Mouse (Mus musculus): ENCODE measurements around the gene Lpin1. TPM values are rescaled to one million over a fixed set of nuclear protein-coding genes. Genes with fewer than 3 reads are reported as not detected.

Gene Lpin1
- polyA plus RNA-seq, 1 experiment = 38.6 TPM

- Histone ChIP-seq H3K27me3 (ENCODE audit: control insufficient read depth, insufficient read depth, low read length) (no peaks in the 10 kb centered on the region), H3K4me1 (ENCODE audit: control insufficient read depth, insufficient read depth, low read length) (peaks cover 8% of the 10 kb centered on the region), H3K27ac (ENCODE audit: insufficient read depth, low read length) (no peak overlapping the region), H3K4me3 (replicated peaks; ENCODE audit: insufficient read depth, low read depth, low read length) (no peak overlapping the region)
- WGBS = 70% methylated on average over 3 of the region's 3 CpGs
- TF ChIP-seq CTCF (IDR thresholded peaks at IDR 0.05; ENCODE audit: borderline replicate concordance, insufficient read depth, low read depth, low read length) (no peak), POLR2A (IDR thresholded peaks at IDR 0.05; ENCODE audit: borderline replicate concordance, insufficient read depth, low read length) (no peak)
- no peak for DNase-seq
Observed at GRCm38 (mm10) chr12:16614556-16614955, 3.8 kb upstream of the Lpin1 start.

- H3K4me1 ChIP-seq (ENCODE audit: control insufficient read depth, insufficient read depth, low read length) = no peaks in the 10 kb centered on the region; the same call in 1 of the 2 replicates
- H3K27ac ChIP-seq (ENCODE audit: insufficient read depth, low read length) = no peak overlapping the region
- WGBS = 54% methylated on average over 5 of the region's 5 CpGs
- DNase-seq = no peak
- no peak overlapping the region for H3K4me3 ChIP-seq (replicated peaks; ENCODE audit: insufficient read depth, low read depth, low read length)
- TF ChIP-seq POLR2A (IDR thresholded peaks at IDR 0.05; ENCODE audit: borderline replicate concordance, insufficient read depth, low read length) = no peak
- TF ChIP-seq CTCF (IDR thresholded peaks at IDR 0.05; ENCODE audit: borderline replicate concordance, insufficient read depth, low read depth, low read length) = no peak
- H3K27me3 ChIP-seq (ENCODE audit: control insufficient read depth, insufficient read depth, low read length) = no peaks in the 10 kb centered on the region
Observed at GRCm38 (mm10) chr12:16605624-16606023, 5.1 kb downstream of the Lpin1 start.

- 78% methylated on average over 4 of the region's 4 CpGs for WGBS
- Histone ChIP-seq H3K27me3 (ENCODE audit: control insufficient read depth, insufficient read depth, low read length) (no peaks in the 10 kb centered on the region), H3K27ac (ENCODE audit: insufficient read depth, low read length) (no peak overlapping the region), H3K4me1 (ENCODE audit: control insufficient read depth, insufficient read depth, low read length) (no peaks in the 10 kb centered on the region; the same call in 1 of the 2 replicates), H3K4me3 (replicated peaks; ENCODE audit: insufficient read depth, low read depth, low read length) (no peak overlapping the region)
- TF ChIP-seq POLR2A (IDR thresholded peaks at IDR 0.05; ENCODE audit: borderline replicate concordance, insufficient read depth, low read length) = no peak
- TF ChIP-seq CTCF (IDR thresholded peaks at IDR 0.05; ENCODE audit: borderline replicate concordance, insufficient read depth, low read depth, low read length) = no peak
- DNase-seq = no peak
Observed at GRCm38 (mm10) chr12:16602271-16602670, 8.5 kb downstream of the Lpin1 start.

GRCm38 (mm10) chr12:16600374-16600773 is 10.4 kb downstream of the Lpin1 start:
- no peak for DNase-seq
- 66% methylated on average over 1 of the region's 1 CpGs for WGBS

GRCm38 (mm10) chr12:16599359-16599758 is 11.4 kb downstream of the Lpin1 start:
- Histone ChIP-seq H3K4me3 (replicated peaks; ENCODE audit: insufficient read depth, low read depth, low read length) (no peak overlapping the region), H3K27me3 (ENCODE audit: control insufficient read depth, insufficient read depth, low read length) (no peaks in the 10 kb centered on the region), H3K27ac (ENCODE audit: insufficient read depth, low read length) (no peak overlapping the region), H3K4me1 (ENCODE audit: control insufficient read depth, insufficient read depth, low read length) (no peaks in the 10 kb centered on the region)
- 61% methylated on average over 3 of the region's 3 CpGs for WGBS
- no peak for TF ChIP-seq POLR2A (IDR thresholded peaks at IDR 0.05; ENCODE audit: borderline replicate concordance, insufficient read depth, low read length)
- TF ChIP-seq CTCF (IDR thresholded peaks at IDR 0.05; ENCODE audit: borderline replicate concordance, insufficient read depth, low read depth, low read length) = no peak
- no peak for DNase-seq

More at GRCm38 (mm10) chr12:16600374-16600773, 10.4 kb downstream of the Lpin1 start:
- H3K27me3 ChIP-seq (ENCODE audit: control insufficient read depth, insufficient read depth, low read length) = no peaks in the 10 kb centered on the region
- no peaks in the 10 kb centered on the region for H3K4me1 ChIP-seq (ENCODE audit: control insufficient read depth, insufficient read depth, low read length)
- no peak overlapping the region for H3K27ac ChIP-seq (ENCODE audit: insufficient read depth, low read length)
- no peak for TF ChIP-seq POLR2A (IDR thresholded peaks at IDR 0.05; ENCODE audit: borderline replicate concordance, insufficient read depth, low read length)
- no peak overlapping the region for H3K4me3 ChIP-seq (replicated peaks; ENCODE audit: insufficient read depth, low read depth, low read length)

- DNase-seq = no peak
- Histone ChIP-seq H3K27me3 (ENCODE audit: control insufficient read depth, insufficient read depth, low read length) (no peaks in the 10 kb centered on the region), H3K27ac (ENCODE audit: insufficient read depth, low read length) (no peak overlapping the region), H3K4me3 (replicated peaks; ENCODE audit: insufficient read depth, low read depth, low read length) (no peak overlapping the region), H3K4me1 (ENCODE audit: control insufficient read depth, insufficient read depth, low read length) (0 out of 2 replicates have a peak, but pooled peaks cover 3% of the 10 kb centered on the region)
- no peak for TF ChIP-seq POLR2A (IDR thresholded peaks at IDR 0.05; ENCODE audit: borderline replicate concordance, insufficient read depth, low read length)
- no peak for TF ChIP-seq CTCF (IDR thresholded peaks at IDR 0.05; ENCODE audit: borderline replicate concordance, insufficient read depth, low read depth, low read length)
- WGBS = 93% methylated on average over 7 of the region's 7 CpGs
Observed at GRCm38 (mm10) chr12:16593761-16594160, 17.0 kb downstream of the Lpin1 start.

DNA sequence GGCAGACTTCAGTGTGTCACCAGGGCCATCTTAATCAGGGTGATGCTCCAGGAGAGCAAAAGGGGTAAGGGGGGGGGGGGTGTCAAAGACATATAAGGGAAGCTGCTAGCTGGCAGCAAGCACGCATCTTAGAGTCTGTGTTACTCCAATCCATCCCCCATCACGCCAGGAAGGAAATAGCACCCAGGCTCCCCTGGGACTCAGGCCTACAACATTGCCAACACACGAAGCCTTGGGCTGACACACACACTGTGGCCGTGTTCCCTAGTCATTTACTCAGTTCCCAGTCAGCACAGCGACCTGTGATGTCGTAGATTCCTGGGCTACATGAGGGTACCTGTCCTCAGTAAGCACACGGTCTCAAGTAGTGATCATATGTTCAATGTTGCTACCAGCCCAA is 17.8 kb downstream of the Lpin1 start:
- 81% methylated on average over 7 of the region's 7 CpGs for WGBS
- TF ChIP-seq POLR2A (IDR thresholded peaks at IDR 0.05; ENCODE audit: borderline replicate concordance, insufficient read depth, low read length) = no peak
- TF ChIP-seq CTCF (IDR thresholded peaks at IDR 0.05; ENCODE audit: borderline replicate concordance, insufficient read depth, low read depth, low read length) = no peak
- H3K4me3 ChIP-seq (replicated peaks; ENCODE audit: insufficient read depth, low read depth, low read length) = no peak overlapping the region
- no peaks in the 10 kb centered on the region for H3K27me3 ChIP-seq (ENCODE audit: control insufficient read depth, insufficient read depth, low read length)
- H3K27ac ChIP-seq (ENCODE audit: insufficient read depth, low read length) = no peak overlapping the region
- no peak for DNase-seq
- H3K4me1 ChIP-seq (ENCODE audit: control insufficient read depth, insufficient read depth, low read length) = 0 out of 2 replicates have a peak, but pooled peaks cover 3% of the 10 kb centered on the region

GRCm38 (mm10) chr12:16592451-16592850 is 18.3 kb downstream of the Lpin1 start:
- Histone ChIP-seq H3K27me3 (ENCODE audit: control insufficient read depth, insufficient read depth, low read length) (no peaks in the 10 kb centered on the region), H3K4me3 (replicated peaks; ENCODE audit: insufficient read depth, low read depth, low read length) (no peak overlapping the region), H3K4me1 (ENCODE audit: control insufficient read depth, insufficient read depth, low read length) (0 out of 2 replicates have a peak, but pooled peaks cover 3% of the 10 kb centered on the region), H3K27ac (ENCODE audit: insufficient read depth, low read length) (no peak overlapping the region)
- TF ChIP-seq CTCF (IDR thresholded peaks at IDR 0.05; ENCODE audit: borderline replicate concordance, insufficient read depth, low read depth, low read length) = no peak
- no peak for TF ChIP-seq POLR2A (IDR thresholded peaks at IDR 0.05; ENCODE audit: borderline replicate concordance, insufficient read depth, low read length)
- no peak for DNase-seq
- WGBS = 86% methylated on average over 5 of the region's 5 CpGs

Measured in cerebellum, adult 2 months (tissue).